Mouse (Mus musculus): ENCODE data around the gene Ddit4. TPM values are rescaled to one million over a fixed set of nuclear protein-coding genes. Genes with fewer than 3 reads are reported as not detected.
"Not testable (repeated sequence)": the region's sequence is repeated elsewhere in the genome, so short reads cannot be mapped to it uniquely, and the experiment has no call there.

Gene Ddit4
- polyA plus RNA-seq (2016; fragmentation: Nextera tagmentation; extraction: Ambion mirVana), result 35.9 and 42.0 TPM in 2 replicates

DNA sequence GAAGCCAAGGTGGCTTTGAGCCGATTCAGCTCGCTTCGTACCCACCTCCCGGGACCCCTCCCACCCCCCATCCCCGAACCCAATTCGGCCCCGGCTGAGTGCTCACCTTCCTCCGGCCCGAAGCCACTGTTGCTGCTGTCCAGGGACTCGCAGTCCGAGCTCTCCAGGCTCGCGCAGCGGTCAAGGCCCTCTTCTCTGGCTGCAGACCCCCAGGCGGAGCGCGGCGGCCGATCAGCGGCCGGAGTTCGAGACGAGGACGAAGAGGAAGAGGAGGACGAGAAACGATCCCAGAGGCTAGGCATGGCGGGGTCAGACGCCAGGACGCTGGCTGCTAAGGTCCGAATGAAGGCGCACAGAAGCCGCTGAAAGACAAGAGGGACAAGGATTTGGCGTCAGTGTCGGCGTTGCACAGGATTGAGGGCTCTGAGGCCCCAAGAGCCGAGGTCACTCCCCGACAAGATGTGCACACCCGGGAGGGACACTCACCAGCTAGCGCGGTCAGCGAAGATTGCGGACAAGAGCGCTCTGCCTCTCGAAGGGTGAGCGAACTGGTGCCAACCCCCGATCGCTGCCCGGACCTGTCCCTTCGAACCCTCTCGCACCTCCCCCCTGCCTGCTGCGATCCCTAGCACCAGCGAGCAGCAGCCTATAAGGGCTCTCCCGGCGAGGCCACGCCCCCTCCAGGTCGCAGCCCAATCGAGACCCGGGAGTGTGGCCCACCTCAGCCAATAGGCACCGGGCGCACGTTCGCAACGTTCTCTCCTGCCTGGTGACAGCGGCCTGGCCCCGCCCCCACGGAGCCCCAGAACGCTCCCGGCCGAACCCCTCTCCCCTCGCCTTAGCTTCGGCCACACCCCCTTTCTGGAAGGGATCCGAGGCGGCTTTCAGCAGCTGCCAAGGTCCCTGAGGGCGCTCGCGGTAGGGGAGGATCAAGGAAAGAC lies at the start of gene Ddit4:
Gene Ddit4, minus strand, starts transcription at position 624 of the 941 bp plus-strand sequence.
- H3K4me1 ChIP-seq, result peaks cover 56% of the 10 kb centered on the region

DNA sequence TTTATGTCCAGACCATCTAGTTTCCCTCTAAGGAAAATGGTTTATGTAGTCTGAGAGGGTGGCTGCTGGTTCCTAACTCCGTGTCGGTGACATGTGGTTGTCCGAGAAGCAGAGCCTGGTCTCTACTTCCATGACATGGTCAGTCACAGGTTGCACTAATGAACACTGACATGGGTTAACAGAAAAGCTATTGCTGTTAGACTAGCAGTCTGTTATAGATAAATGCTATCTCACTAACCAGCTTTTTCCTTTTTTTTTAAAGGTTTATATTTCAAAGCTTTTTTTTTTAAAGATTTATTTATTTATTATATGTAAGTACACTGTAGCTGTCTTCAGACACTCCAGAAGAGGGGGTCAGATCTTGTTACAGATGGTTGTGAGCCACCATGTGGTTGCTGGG lies 47.4 kb upstream of the Ddit4 start:
- no peak for DNase-seq (ENCODE audit: low spot score)
- no peaks in the 10 kb centered on the region for H3K9me3 ChIP-seq
- H3K4me1 ChIP-seq, result peaks cover 18% of the 10 kb centered on the region
- no peaks in the 10 kb centered on the region for H3K27me3 ChIP-seq (replicated peaks; ENCODE audit: low read depth, poor library complexity, severe bottlenecking)
- H3K4me3 ChIP-seq, result no peak overlapping the region
- WGBS, result 95% methylated on average over 3 of the region's 3 CpGs
- no peak overlapping the region for H3K27ac ChIP-seq (replicated peaks)
- H3K36me3 ChIP-seq (replicated peaks), result peaks cover 53% of the 10 kb centered on the region

More for the DNA sequence above, at the start of gene Ddit4:
- H3K27ac ChIP-seq (replicated peaks), result peak within 1 kb of the TSS; percentile 97
- H3K4me3 ChIP-seq, result peak within 1 kb of the TSS; percentile 88
- H3K9me3 ChIP-seq, result no peaks in the 10 kb centered on the region
- H3K36me3 ChIP-seq (replicated peaks), result peaks cover 14% of the 10 kb centered on the region
- peaks cover 3% of the 10 kb centered on the region for H3K27me3 ChIP-seq (replicated peaks; ENCODE audit: low read depth, poor library complexity, severe bottlenecking)
- DNase-seq (ENCODE audit: low spot score), result peak; percentile 100
- under 1% methylated on average over 76 of the region's 76 CpGs for WGBS

GRCm38 (mm10) chr10:59997591-59997990 lies 46.0 kb upstream of the Ddit4 start:
- H3K27ac ChIP-seq (replicated peaks), result no peak overlapping the region
- H3K36me3 ChIP-seq (replicated peaks), result peaks cover 67% of the 10 kb centered on the region
- H3K27me3 ChIP-seq (replicated peaks; ENCODE audit: low read depth, poor library complexity, severe bottlenecking), result no peaks in the 10 kb centered on the region
- H3K4me1 ChIP-seq, result peaks cover 12% of the 10 kb centered on the region
- 22% methylated on average over 7 of the region's 7 CpGs for WGBS
- no peak overlapping the region for H3K4me3 ChIP-seq
- DNase-seq (ENCODE audit: low spot score), result no peak
- H3K9me3 ChIP-seq, result no peaks in the 10 kb centered on the region

- WGBS, result 95% methylated on average over 6 of the region's 6 CpGs
- peaks cover 76% of the 10 kb centered on the region for H3K36me3 ChIP-seq (replicated peaks)
Observed at GRCm38 (mm10) chr10:59995889-59996288, 44.3 kb upstream of the Ddit4 start.

DNA sequence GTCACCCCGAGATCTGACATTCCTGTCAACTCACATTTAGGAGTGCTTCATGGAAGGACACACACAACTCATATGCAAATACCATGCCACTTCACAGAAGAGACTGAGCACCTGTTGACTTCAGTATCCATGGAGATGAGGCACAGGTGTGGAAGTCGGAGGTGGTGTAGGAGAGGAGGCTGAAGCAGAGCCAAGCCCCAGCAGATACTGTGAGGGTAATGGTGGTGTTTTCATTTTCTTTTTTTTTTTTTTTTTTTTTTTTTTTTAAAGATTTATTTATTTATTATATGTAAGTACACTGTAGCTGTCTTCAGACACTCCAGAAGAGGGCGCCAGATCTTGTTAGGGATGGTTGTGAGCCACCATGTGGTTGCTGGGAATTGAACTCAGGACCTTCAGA lies 42.2 kb upstream of the Ddit4 start:
- not testable (repeated sequence) for H3K4me3 ChIP-seq; H3K27ac ChIP-seq (replicated peaks); H3K9me3 ChIP-seq; DNase-seq (ENCODE audit: low spot score); H3K4me1 ChIP-seq; H3K27me3 ChIP-seq (replicated peaks; ENCODE audit: low read depth, poor library complexity, severe bottlenecking)
- H3K36me3 ChIP-seq (replicated peaks), result peaks cover 81% of the 10 kb centered on the region
- WGBS, result 94% methylated on average over 3 of the region's 3 CpGs

More at GRCm38 (mm10) chr10:59995889-59996288, 44.3 kb upstream of the Ddit4 start:
- Histone ChIP-seq H3K9me3 (no peaks in the 10 kb centered on the region), H3K27ac (replicated peaks) (no peak overlapping the region), H3K4me1 (peaks cover 4% of the 10 kb centered on the region), H3K27me3 (replicated peaks; ENCODE audit: low read depth, poor library complexity, severe bottlenecking) (no peaks in the 10 kb centered on the region), H3K4me3 (no peak overlapping the region)
- no peak for DNase-seq (ENCODE audit: low spot score)

DNA sequence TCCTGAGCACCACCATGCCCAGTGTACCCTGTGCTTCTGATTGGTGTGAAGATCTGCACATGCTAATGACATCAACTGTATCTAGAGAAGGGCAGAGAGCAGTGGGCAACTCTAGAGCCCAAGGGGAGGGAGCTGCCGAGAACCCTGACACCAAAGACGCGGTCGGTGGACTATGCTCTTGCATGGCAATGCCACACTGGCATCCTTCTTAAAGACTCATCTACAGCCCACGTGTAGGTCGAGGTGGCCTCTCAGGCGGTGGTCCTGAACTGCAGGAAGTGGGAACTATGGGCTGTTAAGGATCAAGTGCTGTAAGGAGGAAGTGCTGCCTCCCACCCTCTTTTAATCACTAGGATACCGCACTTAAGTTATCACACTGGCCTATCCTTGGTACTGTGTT lies 40.4 kb upstream of the Ddit4 start:
- Histone ChIP-seq H3K4me3 (no peak overlapping the region), H3K4me1 (no peaks in the 10 kb centered on the region), H3K9me3 (no peaks in the 10 kb centered on the region), H3K27ac (replicated peaks) (no peak overlapping the region), H3K36me3 (replicated peaks) (peaks cover 99% of the 10 kb centered on the region), H3K27me3 (replicated peaks; ENCODE audit: low read depth, poor library complexity, severe bottlenecking) (no peaks in the 10 kb centered on the region)
- 89% methylated on average over 8 of the region's 8 CpGs for WGBS
- DNase-seq (ENCODE audit: low spot score), result no peak

GRCm38 (mm10) chr10:59991262-59991880 lies 39.7 kb upstream of the Ddit4 start:
- H3K36me3 ChIP-seq (replicated peaks), result peaks cover 99% of the 10 kb centered on the region
- no peak overlapping the region for H3K27ac ChIP-seq (replicated peaks)
- no peak for DNase-seq (ENCODE audit: low spot score)
- H3K4me3 ChIP-seq, result no peak overlapping the region
- H3K27me3 ChIP-seq (replicated peaks; ENCODE audit: low read depth, poor library complexity, severe bottlenecking), result no peaks in the 10 kb centered on the region
- H3K4me1 ChIP-seq, result no peaks in the 10 kb centered on the region
- no peaks in the 10 kb centered on the region for H3K9me3 ChIP-seq
- WGBS, result 89% methylated on average over 9 of the region's 9 CpGs

DNA sequence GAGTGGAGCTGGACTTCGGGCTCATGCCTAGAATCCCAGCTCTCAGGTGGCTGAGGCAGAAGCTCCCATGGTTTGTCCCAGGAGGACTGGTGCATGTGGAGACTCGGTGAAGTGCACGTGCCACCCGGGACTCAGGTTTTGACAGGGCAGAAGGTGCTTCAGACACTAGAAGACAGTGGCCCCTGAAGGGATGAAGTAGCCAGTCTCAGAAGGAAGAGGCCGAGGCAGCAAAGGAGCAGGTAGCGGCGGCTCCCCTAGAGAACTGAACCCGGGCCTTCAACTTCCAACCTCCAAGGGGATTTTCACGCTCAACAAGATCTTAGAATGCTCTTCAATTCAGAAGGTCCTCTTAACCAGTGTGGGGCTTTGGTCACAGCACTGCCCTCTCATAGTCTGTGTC lies 38.8 kb upstream of the Ddit4 start:
- DNase-seq (ENCODE audit: low spot score), result no peak
- no peak overlapping the region for H3K27ac ChIP-seq (replicated peaks)
- no peak overlapping the region for H3K4me3 ChIP-seq
- 95% methylated on average over 9 of the region's 9 CpGs for WGBS
- no peaks in the 10 kb centered on the region for H3K27me3 ChIP-seq (replicated peaks; ENCODE audit: low read depth, poor library complexity, severe bottlenecking)
- H3K9me3 ChIP-seq, result no peaks in the 10 kb centered on the region
- no peaks in the 10 kb centered on the region for H3K4me1 ChIP-seq
- H3K36me3 ChIP-seq (replicated peaks), result peaks cover 99% of the 10 kb centered on the region

- Histone ChIP-seq H3K4me3 (no peak overlapping the region), H3K36me3 (replicated peaks) (peaks cover 90% of the 10 kb centered on the region), H3K27me3 (replicated peaks; ENCODE audit: low read depth, poor library complexity, severe bottlenecking) (no peaks in the 10 kb centered on the region), H3K4me1 (no peaks in the 10 kb centered on the region), H3K9me3 (no peaks in the 10 kb centered on the region), H3K27ac (replicated peaks) (no peak overlapping the region)
- DNase-seq (ENCODE audit: low spot score), result no peak
- whole genome bisulfite sequencing, result 94% methylated on average over 4 of the region's 4 CpGs
Observed at GRCm38 (mm10) chr10:59988036-59988435, 36.4 kb upstream of the Ddit4 start.

GRCm38 (mm10) chr10:59982379-59982873 lies 30.8 kb upstream of the Ddit4 start:
- DNase-seq (ENCODE audit: low spot score), result no peak
- no peak overlapping the region for H3K4me3 ChIP-seq
- no peak overlapping the region for H3K27ac ChIP-seq (replicated peaks)
- WGBS, result 93% methylated on average over 12 of the region's 12 CpGs
- H3K27me3 ChIP-seq (replicated peaks; ENCODE audit: low read depth, poor library complexity, severe bottlenecking), result no peaks in the 10 kb centered on the region
- H3K36me3 ChIP-seq (replicated peaks), result peaks cover 36% of the 10 kb centered on the region
- no peaks in the 10 kb centered on the region for H3K9me3 ChIP-seq
- H3K4me1 ChIP-seq, result peaks cover 24% of the 10 kb centered on the region

DNA sequence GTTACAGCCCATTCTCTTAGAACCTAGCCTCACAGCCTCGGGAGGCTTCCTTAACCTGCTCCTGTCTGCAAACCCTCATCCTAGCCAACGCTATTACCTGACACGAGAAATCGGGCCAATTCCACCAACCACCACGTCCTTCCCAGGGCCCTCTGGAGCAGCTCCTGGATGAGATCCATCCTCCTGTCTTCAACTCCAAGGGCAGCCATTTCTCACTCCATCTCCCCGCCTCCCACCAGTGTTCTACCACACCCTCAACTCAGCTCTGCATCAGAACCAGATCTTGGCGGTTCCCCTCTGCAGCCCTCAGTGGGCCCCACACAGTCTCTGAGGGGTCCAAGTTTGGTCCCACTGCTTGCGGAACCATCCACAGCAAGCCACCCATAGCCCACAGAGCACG lies 30.2 kb upstream of the Ddit4 start:
- no peak for DNase-seq (ENCODE audit: low spot score)
- Histone ChIP-seq H3K27me3 (replicated peaks; ENCODE audit: low read depth, poor library complexity, severe bottlenecking) (no peaks in the 10 kb centered on the region), H3K27ac (replicated peaks) (peak overlapping the region; percentile 59), H3K4me3 (no peak overlapping the region), H3K9me3 (no peaks in the 10 kb centered on the region), H3K4me1 (peaks cover 25% of the 10 kb centered on the region), H3K36me3 (replicated peaks) (peaks cover 30% of the 10 kb centered on the region)
- WGBS, result 88% methylated on average over 9 of the region's 9 CpGs

- H3K9me3 ChIP-seq, result no peaks in the 10 kb centered on the region
- no peaks in the 10 kb centered on the region for H3K27me3 ChIP-seq (replicated peaks; ENCODE audit: low read depth, poor library complexity, severe bottlenecking)
- peaks cover 29% of the 10 kb centered on the region for H3K4me1 ChIP-seq
- H3K4me3 ChIP-seq, result no peak overlapping the region
- WGBS, result 80% methylated on average over 4 of the region's 4 CpGs
- peak overlapping the region; percentile 59 for H3K27ac ChIP-seq (replicated peaks)
- DNase-seq (ENCODE audit: low spot score), result no peak
- H3K36me3 ChIP-seq (replicated peaks), result peaks cover 25% of the 10 kb centered on the region
Observed at GRCm38 (mm10) chr10:59981336-59981735, 29.7 kb upstream of the Ddit4 start.
